ENCODE assay signal across 15 mouse cellular contexts in the genomic region with DNA sequence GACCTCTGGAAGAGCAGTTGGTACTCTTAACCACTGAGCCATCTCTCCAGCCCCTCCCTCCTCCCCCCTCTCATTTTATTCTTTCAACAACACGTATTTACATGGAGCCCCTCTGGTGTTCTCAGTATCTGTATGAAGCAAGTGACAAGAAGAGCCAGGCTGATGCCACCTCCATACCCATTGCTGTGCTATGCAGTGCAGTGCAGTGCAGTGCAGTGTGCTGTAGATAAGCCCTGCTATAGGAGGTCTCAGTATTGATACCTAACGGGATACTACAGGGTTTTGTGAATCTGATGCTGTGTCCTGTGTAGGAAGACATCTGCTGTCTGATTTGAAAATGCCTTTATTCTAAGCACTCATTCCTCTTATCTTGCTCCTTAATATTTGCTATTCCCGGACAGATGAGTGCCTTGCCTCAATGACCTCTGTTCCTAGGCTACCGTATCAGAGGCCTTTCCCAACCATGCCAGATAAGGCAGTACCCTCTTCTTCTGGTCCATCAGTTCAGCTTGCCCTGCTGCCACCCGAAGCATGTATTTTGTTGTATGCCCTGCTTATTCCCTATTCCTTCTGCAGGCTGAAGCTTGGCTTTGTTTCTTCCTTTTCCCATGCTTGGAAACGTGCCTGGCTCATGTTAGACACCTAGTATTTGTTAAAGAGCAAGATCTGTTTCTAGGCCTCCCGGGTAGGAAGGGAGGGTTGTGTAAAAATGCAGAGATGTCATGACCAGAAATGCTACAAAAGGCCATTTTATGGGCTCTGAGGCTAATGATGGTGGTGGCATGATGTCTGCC.
DNase-seq lines count a peak whose midpoint lies in the region; ATAC-seq lines count a peak whose summit lies in the region.
"Had no signal": no experiment of that assay in that cellular context is flagged by ENCODE, and none has a peak within 500 bp of the region (broad histone marks: within the 10 kb centered on the region; RNA-seq: fewer than 3 reads in every experiment).

No protein-coding gene starts in this region.

- no peaks in the 10 kb centered on the region for H3K9me3 ChIP-seq in heart, embryonic 13.5 days
- no peaks in the 10 kb centered on the region for H3K9me3 ChIP-seq in limb, embryonic 10.5 days (replicated peaks)
- H3K9me3 ChIP-seq: embryonic facial prominence, embryonic 12.5 days; hindbrain, embryonic 13.5 days had no signal

- 0 out of 2 replicates have a peak overlapping the region, but pooled peaks have one; percentile 14 for H3K9ac ChIP-seq in heart, embryonic 13.5 days
- H3K9ac ChIP-seq: embryonic facial prominence, embryonic 12.5 days; hindbrain, embryonic 13.5 days; liver, embryonic 14.5 days had no signal

- 51% methylated on average over 7 of the region's 7 CpGs for WGBS in heart, embryonic 13.5 days
- 91% methylated on average over 7 of the region's 7 CpGs for WGBS in limb, embryonic 10.5 days

- no peak for ATAC-seq in heart, embryonic 13.5 days (ENCODE audit: extremely low read depth, insufficient number of reproducible peaks, low FRiP score, low TSS enrichment)

- no peak overlapping the region for H3K4me3 ChIP-seq in heart, embryonic 13.5 days
- no peak overlapping the region for H3K4me3 ChIP-seq in limb, embryonic 10.5 days
- H3K4me3 ChIP-seq: embryonic facial prominence, embryonic 12.5 days; hindbrain, embryonic 13.5 days had no signal

- peak; percentile 19 for DNase-seq in adrenal gland, postnatal 10 days
- no peak for DNase-seq in adrenal gland, postnatal 4 days (ENCODE audit: low spot score in 2 of 2)
- no peak for DNase-seq in heart, adult 8-10 months (ENCODE audit: low spot score)
- DNase-seq in ovary, adult 18-20 months (ENCODE audit: low spot score), result peak; percentile 13
- no peak for DNase-seq in ovary, postnatal 14 days (ENCODE audit: low spot score)
- no peak for DNase-seq in limb, embryonic 10.5 days (ENCODE audit: low spot score)
- no peak for DNase-seq in kidney, adult 18-20 months
- DNase-seq: adrenal gland, adult 2 months; kidney, adult 8-10 months had no signal

- H3K36me3 ChIP-seq in heart, embryonic 13.5 days, result peaks cover 18% of the 10 kb centered on the region; the same call in 1 of the 2 replicates
- peaks cover 37% of the 10 kb centered on the region for H3K36me3 ChIP-seq in limb, embryonic 10.5 days
- H3K36me3 ChIP-seq: hindbrain, embryonic 13.5 days had no signal

- no peak overlapping the region for H3K4me2 ChIP-seq in heart, embryonic 13.5 days
- H3K4me2 ChIP-seq: embryonic facial prominence, embryonic 12.5 days; hindbrain, embryonic 13.5 days had no signal

- H3K4me1 ChIP-seq in heart, embryonic 13.5 days, result peaks cover 47% of the 10 kb centered on the region
- no peaks in the 10 kb centered on the region for H3K4me1 ChIP-seq in limb, embryonic 10.5 days

- no peaks in the 10 kb centered on the region for H3K27me3 ChIP-seq in heart, embryonic 13.5 days (replicated peaks)
- H3K27me3 ChIP-seq in limb, embryonic 10.5 days (ENCODE audit: low read depth, poor library complexity, severe bottlenecking), result no peaks in the 10 kb centered on the region
- H3K27me3 ChIP-seq: embryonic facial prominence, embryonic 12.5 days; hindbrain, embryonic 13.5 days; Patski had no signal

- H3K27ac ChIP-seq in heart, embryonic 13.5 days (replicated peaks), result peak overlapping the region; percentile 48; the same call in 1 of the 2 replicates
- H3K27ac ChIP-seq in limb, embryonic 10.5 days, result no peak overlapping the region
- H3K27ac ChIP-seq: embryonic facial prominence, embryonic 12.5 days; liver, embryonic 14.5 days; macrophage had no signal

Comparison
In these comparisons a context has a peak if more than half of its experiments do, and no peak if none do; other contexts are left out.
1. DNase-seq: peak in adrenal gland, postnatal 10 days (single experiment) and ovary, adult 18-20 months (single experiment); none in adrenal gland, postnatal 4 days (0 of 2), heart, adult 8-10 months (single experiment), ovary, postnatal 14 days (single experiment), limb, embryonic 10.5 days (single experiment) and kidney, adult 18-20 months (single experiment).